Mouse (Mus musculus) MEL (cell line): ENCODE results near the gene Cx3cl1. TPM values are rescaled to one million over a fixed set of nuclear protein-coding genes. Genes with fewer than 3 reads are reported as not detected.

Experiments used
- DNase-seq: peaks from one replicate; pipeline ENCODE4 v3.0.0; 2011; ENCODE audit warnings: low read depth, low spot score
- H3K27ac ChIP-seq: 2 replicates; pipeline ENCODE4 v1.5.1; 2012; ENCODE audit warnings: low read depth, mild to moderate bottlenecking, control low read depth, low read length, moderate library complexity; ENCODE audit not compliant: control insufficient read depth
- H3K27me3 ChIP-seq, 2 experiments: fragments of 150-350 bp in 1 of 2; sonication (generic) in 1 of 2; 2 replicates each; pipeline ENCODE4 v1.6.1; 2012; ENCODE audit warnings: low read length in 2 of 2, mild to moderate bottlenecking in 2 of 2, improper control_type of control experiment in 1 of 2, moderate library complexity in 1 of 2; ENCODE audit not compliant: insufficient read depth in 2 of 2, control insufficient read depth in 1 of 2
- H3K36me3 ChIP-seq, 2 experiments: 2 replicates each; pipeline ENCODE4 v1.6.1; 2012 to 2014; ENCODE audit warnings: low read length in 2 of 2, improper control_type of control experiment in 1 of 2, inconsistent platforms in 1 of 2, mild to moderate bottlenecking in 1 of 2; ENCODE audit not compliant: insufficient read depth in 2 of 2, control insufficient read depth in 1 of 2
- H3K4me1 ChIP-seq, 2 experiments: fragments of 150-350 bp in 1 of 2; sonication (generic) in 1 of 2; 2 replicates each; pipeline ENCODE4 v1.6.1; 2012; ENCODE audit warnings: low read length in 2 of 2, improper control_type of control experiment in 1 of 2, mild to moderate bottlenecking in 1 of 2; ENCODE audit not compliant: insufficient read depth in 2 of 2, control insufficient read depth in 1 of 2
- H3K4me3 ChIP-seq, 2 experiments: fragments of 150-350 bp in 1 of 2; sonication (generic) in 1 of 2; 2 replicates each; pipeline ENCODE4 v1.5.1; 2012; ENCODE audit warnings: low read depth in 2 of 2, low read length in 2 of 2, mild to moderate bottlenecking in 2 of 2, moderate library complexity in 2 of 2, control low read depth in 1 of 2, improper control_type of control experiment in 1 of 2; ENCODE audit not compliant: control insufficient read depth in 1 of 2, insufficient read depth in 1 of 2
- H3K79me2 ChIP-seq: 2 replicates; pipeline ENCODE4 v1.6.1; 2012; ENCODE audit warnings: mild to moderate bottlenecking, low read length, moderate library complexity; ENCODE audit not compliant: control insufficient read depth, poor library complexity, insufficient read depth
- H3K9ac ChIP-seq: 2 replicates; pipeline ENCODE4 v1.6.1; 2012; ENCODE audit warnings: low read depth, mild to moderate bottlenecking, control low read depth, low read length, moderate library complexity; ENCODE audit not compliant: control insufficient read depth, poor library complexity, severe bottlenecking
- H3K9me3 ChIP-seq: fragments of 150-350 bp; sonication (generic); replicated peaks from 2 replicates; pipeline ENCODE4 v1.6.1; 2012; ENCODE audit warnings: mild to moderate bottlenecking, low read length, improper control_type of control experiment, moderate library complexity; ENCODE audit not compliant: insufficient read depth
- BHLHE40 ChIP-seq: IDR thresholded peaks from 2 replicates; pipeline ENCODE4 v1.6.1; 2012; ENCODE audit warnings: low read depth, mild to moderate bottlenecking, inconsistent platforms, low read length, improper control_type of control experiment, borderline replicate concordance
- CHD1 ChIP-seq: IDR thresholded peaks from 2 replicates; pipeline ENCODE4 v1.6.1; 2012; ENCODE audit warnings: low read depth, mild to moderate bottlenecking, inconsistent platforms, low read length, improper control_type of control experiment
- CHD2 ChIP-seq: IDR thresholded peaks from 2 replicates; pipeline ENCODE4 v1.6.1; 2011; ENCODE audit warnings: low read length, improper control_type of control experiment
- CTCF ChIP-seq, 3 experiments: IDR thresholded peaks in 2 of 3; conservative IDR thresholded peaks in 1 of 3; 2 replicates each; pipeline ENCODE4 v1.5.1; 2011 to 2012; ENCODE audit warnings: low read length in 3 of 3, low read depth in 2 of 3, mild to moderate bottlenecking in 2 of 3, improper control_type of control experiment in 1 of 3, inconsistent platforms in 1 of 3, mixed read lengths in 1 of 3, moderate library complexity in 1 of 3; ENCODE audit not compliant: control insufficient read depth in 1 of 3, insufficient read depth in 1 of 3, poor library complexity in 1 of 3, severe bottlenecking in 1 of 3
- E2F4 ChIP-seq: IDR thresholded peaks from 2 replicates; pipeline ENCODE4 v1.6.1; 2011; ENCODE audit warnings: low read depth, low read length, improper control_type of control experiment, borderline replicate concordance
- EP300 ChIP-seq, 2 experiments: IDR thresholded peaks; 2 replicates each; pipeline ENCODE4 v1.6.1; 2011; ENCODE audit warnings: improper control_type of control experiment in 2 of 2, low read length in 2 of 2, low read depth in 1 of 2, mild to moderate bottlenecking in 1 of 2
- ETS1 ChIP-seq: IDR thresholded peaks from 2 replicates; pipeline ENCODE4 v1.6.1; 2012; ENCODE audit warnings: low read depth, mild to moderate bottlenecking, inconsistent platforms, low read length, improper control_type of control experiment, moderate library complexity
- GATA1 ChIP-seq: IDR thresholded peaks from 2 replicates; pipeline ENCODE4 v1.6.1; 2011; ENCODE audit warnings: low read depth, low read length, improper control_type of control experiment
- HCFC1 ChIP-seq: IDR thresholded peaks from 2 replicates; pipeline ENCODE4 v1.6.1; 2012; ENCODE audit warnings: low read depth, mild to moderate bottlenecking, inconsistent platforms, low read length, improper control_type of control experiment, moderate library complexity
- JUND ChIP-seq: IDR thresholded peaks from 2 replicates; pipeline ENCODE4 v1.6.1; 2011; ENCODE audit warnings: low read depth, mild to moderate bottlenecking, improper control_type of control experiment, low read length
- KAT2A ChIP-seq: conservative IDR thresholded peaks from 2 replicates; pipeline ENCODE4 v1.6.1; 2012; ENCODE audit warnings: low read depth, low read length, improper control_type of control experiment, inconsistent platforms
- MAFK ChIP-seq: IDR thresholded peaks from 2 replicates; pipeline ENCODE4 v1.6.1; 2011; ENCODE audit warnings: low read depth, mild to moderate bottlenecking, low read length, improper control_type of control experiment, borderline replicate concordance
- MAX ChIP-seq: IDR thresholded peaks from 2 replicates; pipeline ENCODE4 v1.6.1; 2011; ENCODE audit warnings: low read length, improper control_type of control experiment
- MEF2A ChIP-seq: IDR thresholded peaks from 2 replicates; pipeline ENCODE4 v1.6.1; 2014; ENCODE audit warnings: low read depth, mild to moderate bottlenecking, inconsistent platforms, low read length, improper control_type of control experiment; ENCODE audit not compliant: poor library complexity, insufficient replicate concordance, severe bottlenecking; ENCODE audit errors: extremely low read depth
- MXI1 ChIP-seq: IDR thresholded peaks from 2 replicates; pipeline ENCODE4 v1.6.1; 2011; ENCODE audit warnings: mild to moderate bottlenecking, low read depth, low read length, improper control_type of control experiment
- MYB ChIP-seq: IDR thresholded peaks from 2 replicates; pipeline ENCODE4 v1.6.1; 2011; ENCODE audit warnings: mild to moderate bottlenecking, low read depth, low read length, improper control_type of control experiment
- NELFE ChIP-seq: IDR thresholded peaks from 2 replicates; pipeline ENCODE4 v1.6.1; 2011; ENCODE audit warnings: low read depth, low read length, improper control_type of control experiment
- POLR2A ChIP-seq, 2 experiments: IDR thresholded peaks; 2 replicates each; pipeline ENCODE4 v1.6.1; 2011 to 2012; ENCODE audit warnings: low read length in 2 of 2, mild to moderate bottlenecking in 2 of 2, control low read depth in 1 of 2, improper control_type of control experiment in 1 of 2, low read depth in 1 of 2, moderate library complexity in 1 of 2; ENCODE audit not compliant: control insufficient read depth in 1 of 2, insufficient read depth in 1 of 2, poor library complexity in 1 of 2
- POLR2AphosphoS5 ChIP-seq: IDR thresholded peaks from 2 replicates; pipeline ENCODE4 v1.6.1; 2012; ENCODE audit warnings: low read depth, borderline replicate concordance, mild to moderate bottlenecking, inconsistent platforms, low read length, moderate library complexity, mixed read lengths
- RCOR1 ChIP-seq: IDR thresholded peaks from 2 replicates; pipeline ENCODE4 v1.6.1; 2012; ENCODE audit warnings: low read depth, mild to moderate bottlenecking, inconsistent platforms, low read length, improper control_type of control experiment
- SMC3 ChIP-seq: IDR thresholded peaks from 2 replicates; pipeline ENCODE4 v1.6.1; 2011; ENCODE audit warnings: low read depth, low read length, improper control_type of control experiment
- TAL1 ChIP-seq: IDR thresholded peaks from 2 replicates; pipeline ENCODE4 v1.6.1; 2012; ENCODE audit warnings: mild to moderate bottlenecking, inconsistent platforms, low read length, moderate library complexity, mixed read lengths
- TBP ChIP-seq: IDR thresholded peaks from 2 replicates; pipeline ENCODE4 v1.8.0; 2011; ENCODE audit warnings: low read depth, low read length, improper control_type of control experiment
- UBTF ChIP-seq: IDR thresholded peaks from 2 replicates; pipeline ENCODE4 v1.6.1; 2012; ENCODE audit warnings: low read depth, mild to moderate bottlenecking, inconsistent platforms, low read length, improper control_type of control experiment, moderate library complexity, borderline replicate concordance; ENCODE audit not compliant: insufficient read depth
- USF1 ChIP-seq: IDR thresholded peaks from 2 replicates; pipeline ENCODE4 v1.6.1; 2014; ENCODE audit warnings: low read depth, mild to moderate bottlenecking, inconsistent platforms, low read length, improper control_type of control experiment, moderate library complexity
- USF2 ChIP-seq, 2 experiments: IDR thresholded peaks; 2 replicates each; pipeline ENCODE4 v1.6.1; 2011 to 2012; ENCODE audit warnings: improper control_type of control experiment in 2 of 2, low read length in 2 of 2, borderline replicate concordance in 1 of 2, inconsistent platforms in 1 of 2, low read depth in 1 of 2, mild to moderate bottlenecking in 1 of 2; ENCODE audit not compliant: insufficient read depth in 1 of 2
- ZC3H11A ChIP-seq: IDR thresholded peaks from 2 replicates; pipeline ENCODE4 v1.6.1; 2012; ENCODE audit warnings: low read depth, mild to moderate bottlenecking, inconsistent platforms, low read length, improper control_type of control experiment
- ZMIZ1 ChIP-seq: IDR thresholded peaks from 2 replicates; pipeline ENCODE4 v1.6.1; 2012; ENCODE audit warnings: low read depth, mild to moderate bottlenecking, inconsistent platforms, low read length, improper control_type of control experiment, moderate library complexity
- polyA plus RNA-seq, 2 experiments: library from polyadenylated mRNA; stranded (reverse) in 1 of 2; unstranded in 1 of 2; fragments of >175 nt in 1 of 2; fragments of >200 nt in 1 of 2; gene quantifications; 2 replicates each; pipeline versions ENCODE4 v1.2.1 to v1.2.4; 2012; ENCODE audit warnings: low replicate concordance in 2 of 2, low read depth in 1 of 2; ENCODE audit not compliant: insufficient read length in 2 of 2, insufficient read depth in 1 of 2, missing spikeins in 1 of 2
- total RNA-seq: library from RNA; depleted of rRNA; stranded (reverse); fragments of 300-350 nt; gene quantifications from 2 replicates; pipeline ENCODE4 v1.2.3, GENCODE M21; 2012

Gene Cx3cl1
- total and polyA plus RNA-seq, 3 experiments, result not detected

GRCm38 (mm10) chr8:94744484-94744883, 27.3 kb upstream of the Cx3cl1 start:
- Histone ChIP-seq H3K36me3 (no peaks in the 10 kb centered on the region), H3K9ac (no peak overlapping the region), H3K79me2 (no peaks in the 10 kb centered on the region), H3K27ac (no peak overlapping the region)
- TF ChIP-seq MAFK (no peak), ZMIZ1 (no peak), RCOR1 (no peak), SMC3 (no peak), CHD2 (no peak), UBTF (no peak), JUND (no peak), EP300 (IDR thresholded peaks at IDR 0.05; ENCODE audit: low read depth in 1 of 2, low read length in 2 of 2) (no peak), NELFE (no peak), TBP (no peak), BHLHE40 (no peak), MXI1 (no peak), USF1 (no peak), GATA1 (no peak), ETS1 (no peak), KAT2A (no peak), MAX (no peak), TAL1 (no peak), ZC3H11A (no peak), POLR2A (IDR thresholded peaks at IDR 0.05; ENCODE audit: control insufficient read depth in 1 of 2, insufficient read depth in 1 of 2, low read depth in 1 of 2, low read length in 2 of 2, poor library complexity in 1 of 2) (no peak)
- TF ChIP-seq, all 39 proteins: peak for 0
- no peak overlapping the region for H3K4me3 ChIP-seq
- no peak for DNase-seq
- no peaks in the 10 kb centered on the region for H3K9me3 ChIP-seq
- peaks cover 6 to 7% of the 10 kb centered on the region in 2 experiments for H3K27me3 ChIP-seq
- H3K4me1 ChIP-seq, result no peaks in the 10 kb centered on the region

DNA sequence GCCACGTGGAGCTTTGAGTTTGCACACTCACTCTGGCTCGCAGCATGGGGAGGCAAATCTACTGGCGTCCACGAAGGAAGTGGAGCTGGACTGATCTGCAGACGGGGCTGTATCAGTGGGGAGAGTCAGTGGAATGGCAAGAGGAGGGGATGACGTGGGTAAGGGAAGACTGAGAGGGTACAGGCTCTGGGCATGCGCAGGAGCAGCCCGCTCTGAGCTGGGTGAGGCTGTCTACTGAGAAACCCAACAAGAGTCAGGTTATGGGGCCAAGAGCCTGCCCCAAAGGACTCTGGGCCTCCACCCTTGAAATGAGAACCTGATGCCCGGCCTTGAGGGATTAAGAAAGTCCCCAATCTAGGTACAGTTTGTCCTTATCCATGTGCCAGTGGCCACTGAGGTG, 26.8 kb upstream of the Cx3cl1 start:
- Histone ChIP-seq H3K4me3 (no peak overlapping the region), H3K27ac (no peak overlapping the region), H3K27me3 (peaks cover 7 to 9% of the 10 kb centered on the region in 2 experiments), H3K4me1 (no peaks in the 10 kb centered on the region), H3K36me3 (no peaks in the 10 kb centered on the region), H3K79me2 (no peaks in the 10 kb centered on the region), H3K9ac (no peak overlapping the region), H3K9me3 (no peaks in the 10 kb centered on the region)
- TF ChIP-seq MYB (no peak), NELFE (no peak), JUND (no peak), POLR2AphosphoS5 (no peak), MEF2A (no peak), RCOR1 (no peak), HCFC1 (no peak), GATA1 (no peak), MAX (no peak), ZMIZ1 (no peak), CHD1 (no peak), E2F4 (no peak), USF2 (IDR thresholded peaks at IDR 0.05; ENCODE audit: borderline replicate concordance in 1 of 2, insufficient read depth in 1 of 2, low read depth in 1 of 2, low read length in 2 of 2) (no peak), CTCF (IDR thresholded peaks at IDR 0.05 in 2 of 3, conservative IDR thresholded peaks at IDR 0.05 in 1 of 3; ENCODE audit: control insufficient read depth in 1 of 3, insufficient read depth in 1 of 3, low read depth in 2 of 3, low read length in 3 of 3, poor library complexity in 1 of 3, severe bottlenecking in 1 of 3) (no peak)
- no peak for DNase-seq
